Mouse (Mus musculus): ENCODE measurements around the gene Srrm4. TPM values are rescaled to one million over a fixed set of nuclear protein-coding genes. Genes with fewer than 3 reads are reported as not detected.

Gene Srrm4
- polyA plus RNA-seq, 1 experiment, result 0.06 TPM

GRCm38 (mm10) chr5:116570566-116570965, 21.1 kb downstream of the Srrm4 start:
- Histone ChIP-seq H3K27me3 (ENCODE audit: control insufficient read depth, insufficient read depth, insufficient read length) (no peaks in the 10 kb centered on the region), H3K36me3 (ENCODE audit: control insufficient read depth, insufficient read depth) (no peaks in the 10 kb centered on the region), H3K4me3 (ENCODE audit: insufficient read depth, poor library complexity, severe bottlenecking) (no peak overlapping the region), H3K79me3 (ENCODE audit: low read depth) (no peaks in the 10 kb centered on the region), H3K79me2 (ENCODE audit: control insufficient read depth, insufficient read depth) (no peaks in the 10 kb centered on the region), H3ac (ENCODE audit: control insufficient read depth, insufficient read length, low read depth) (no peak overlapping the region)
- TF ChIP-seq FOSL1 (IDR thresholded peaks at IDR 0.05; ENCODE audit: insufficient read depth, low read length, poor library complexity, severe bottlenecking) (no peak), CEBPB (IDR thresholded peaks at IDR 0.05; ENCODE audit: low read depth) (no peak), MAX (IDR thresholded peaks at IDR 0.05) (no peak), CTCF (IDR thresholded peaks at IDR 0.05; ENCODE audit: control insufficient read depth, insufficient read depth, insufficient read length) (no peak), MYOD1 (IDR thresholded peaks at IDR 0.05; ENCODE audit: control insufficient read depth, insufficient read length, low read depth) (no peak), USF1 (IDR thresholded peaks at IDR 0.05; ENCODE audit: low read depth) (no peak), MYOG (IDR thresholded peaks at IDR 0.05; ENCODE audit: control insufficient read depth, extremely low read depth, insufficient read length) (no peak)

- TF ChIP-seq MAX (IDR thresholded peaks at IDR 0.05) (no peak), CTCF (IDR thresholded peaks at IDR 0.05; ENCODE audit: control insufficient read depth, insufficient read depth, insufficient read length) (no peak), MYOG (IDR thresholded peaks at IDR 0.05; ENCODE audit: control insufficient read depth, extremely low read depth, insufficient read length) (no peak), USF1 (IDR thresholded peaks at IDR 0.05; ENCODE audit: low read depth) (no peak)
- H3K36me3 ChIP-seq (ENCODE audit: control insufficient read depth, insufficient read depth), result no peaks in the 10 kb centered on the region
- no peaks in the 10 kb centered on the region for H3K27me3 ChIP-seq (ENCODE audit: control insufficient read depth, insufficient read depth, insufficient read length)
- H3ac ChIP-seq (ENCODE audit: control insufficient read depth, insufficient read length, low read depth), result no peak overlapping the region
- no peaks in the 10 kb centered on the region for H3K79me3 ChIP-seq (ENCODE audit: low read depth)
- no peak overlapping the region for H3K4me3 ChIP-seq (ENCODE audit: insufficient read depth, poor library complexity, severe bottlenecking)
- no peaks in the 10 kb centered on the region for H3K79me2 ChIP-seq (ENCODE audit: control insufficient read depth, insufficient read depth)
These were observed 22.0 kb downstream of the Srrm4 start for GRCm38 (mm10) chr5:116569629-116570028.

GRCm38 (mm10) chr5:116568050-116568449, 23.6 kb downstream of the Srrm4 start:
- Histone ChIP-seq H3ac (ENCODE audit: control insufficient read depth, insufficient read length, low read depth) (no peak overlapping the region), H3K79me2 (ENCODE audit: control insufficient read depth, insufficient read depth) (no peaks in the 10 kb centered on the region), H3K27me3 (ENCODE audit: control insufficient read depth, insufficient read depth, insufficient read length) (no peaks in the 10 kb centered on the region), H3K36me3 (ENCODE audit: control insufficient read depth, insufficient read depth) (no peaks in the 10 kb centered on the region), H3K4me3 (ENCODE audit: insufficient read depth, poor library complexity, severe bottlenecking) (no peak overlapping the region), H3K79me3 (ENCODE audit: low read depth) (no peaks in the 10 kb centered on the region)
- TF ChIP-seq CTCF (IDR thresholded peaks at IDR 0.05; ENCODE audit: control insufficient read depth, insufficient read depth, insufficient read length), result no peak
- no peak for TF ChIP-seq MYOG (IDR thresholded peaks at IDR 0.05; ENCODE audit: control insufficient read depth, extremely low read depth, insufficient read length)
- no peak for TF ChIP-seq USF1 (IDR thresholded peaks at IDR 0.05; ENCODE audit: low read depth)
- no peak for TF ChIP-seq MAX (IDR thresholded peaks at IDR 0.05)
- no peak for TF ChIP-seq CEBPB (IDR thresholded peaks at IDR 0.05; ENCODE audit: low read depth)
- no peak for TF ChIP-seq FOSL1 (IDR thresholded peaks at IDR 0.05; ENCODE audit: insufficient read depth, low read length, poor library complexity, severe bottlenecking)
- no peak for TF ChIP-seq MYOD1 (IDR thresholded peaks at IDR 0.05; ENCODE audit: control insufficient read depth, insufficient read length, low read depth)

GRCm38 (mm10) chr5:116567298-116567697, 24.3 kb downstream of the Srrm4 start:
- no peaks in the 10 kb centered on the region for H3K27me3 ChIP-seq (ENCODE audit: control insufficient read depth, insufficient read depth, insufficient read length)
- H3K4me3 ChIP-seq (ENCODE audit: insufficient read depth, poor library complexity, severe bottlenecking), result no peak overlapping the region
- TF ChIP-seq CEBPB (IDR thresholded peaks at IDR 0.05; ENCODE audit: low read depth), result no peak
- TF ChIP-seq USF1 (IDR thresholded peaks at IDR 0.05; ENCODE audit: low read depth), result no peak
- no peak for TF ChIP-seq MAX (IDR thresholded peaks at IDR 0.05)
- no peak for TF ChIP-seq FOSL1 (IDR thresholded peaks at IDR 0.05; ENCODE audit: insufficient read depth, low read length, poor library complexity, severe bottlenecking)
- TF ChIP-seq CTCF (IDR thresholded peaks at IDR 0.05; ENCODE audit: control insufficient read depth, insufficient read depth, insufficient read length), result no peak
- no peak for TF ChIP-seq MYOG (IDR thresholded peaks at IDR 0.05; ENCODE audit: control insufficient read depth, extremely low read depth, insufficient read length)
- TF ChIP-seq MYOD1 (IDR thresholded peaks at IDR 0.05; ENCODE audit: control insufficient read depth, insufficient read length, low read depth), result no peak

GRCm38 (mm10) chr5:116566385-116567045, 25.1 kb downstream of the Srrm4 start:
- TF ChIP-seq CEBPB (IDR thresholded peaks at IDR 0.05; ENCODE audit: low read depth) (no peak), USF1 (IDR thresholded peaks at IDR 0.05; ENCODE audit: low read depth) (no peak), MYOG (IDR thresholded peaks at IDR 0.05; ENCODE audit: control insufficient read depth, extremely low read depth, insufficient read length) (no peak), CTCF (IDR thresholded peaks at IDR 0.05; ENCODE audit: control insufficient read depth, insufficient read depth, insufficient read length) (no peak), MAX (IDR thresholded peaks at IDR 0.05) (no peak), FOSL1 (IDR thresholded peaks at IDR 0.05; ENCODE audit: insufficient read depth, low read length, poor library complexity, severe bottlenecking) (no peak), MYOD1 (IDR thresholded peaks at IDR 0.05; ENCODE audit: control insufficient read depth, insufficient read length, low read depth) (no peak)
- H3K36me3 ChIP-seq (ENCODE audit: control insufficient read depth, insufficient read depth), result no peaks in the 10 kb centered on the region
- H3ac ChIP-seq (ENCODE audit: control insufficient read depth, insufficient read length, low read depth), result no peak overlapping the region
- no peak overlapping the region for H3K4me3 ChIP-seq (ENCODE audit: insufficient read depth, poor library complexity, severe bottlenecking)
- H3K27me3 ChIP-seq (ENCODE audit: control insufficient read depth, insufficient read depth, insufficient read length), result no peaks in the 10 kb centered on the region
- no peaks in the 10 kb centered on the region for H3K79me3 ChIP-seq (ENCODE audit: low read depth)
- H3K79me2 ChIP-seq (ENCODE audit: control insufficient read depth, insufficient read depth), result no peaks in the 10 kb centered on the region

More at GRCm38 (mm10) chr5:116567298-116567697, 24.3 kb downstream of the Srrm4 start:
- Histone ChIP-seq H3ac (ENCODE audit: control insufficient read depth, insufficient read length, low read depth) (no peak overlapping the region), H3K36me3 (ENCODE audit: control insufficient read depth, insufficient read depth) (no peaks in the 10 kb centered on the region), H3K79me2 (ENCODE audit: control insufficient read depth, insufficient read depth) (no peaks in the 10 kb centered on the region), H3K79me3 (ENCODE audit: low read depth) (no peaks in the 10 kb centered on the region)

Measured in C2C12 (cell line).